Mouse (Mus musculus) CH12.LX (cell line): Measurements from ENCODE around the gene Mgat4b. TPM values are rescaled to one million over a fixed set of nuclear protein-coding genes. Genes with fewer than 3 reads are reported as not detected.
A peak's percentile ranks its signal among the peaks of the same experiment; 100 is the strongest.

Experiments used
- DNase-seq: peaks from one replicate; pipeline ENCODE4 v3.0.0-alpha.2; 2013; ENCODE audit errors: extremely low read depth
- H3K27ac ChIP-seq: 2 replicates; pipeline ENCODE4 v1.5.1; 2012; ENCODE audit warnings: low read depth, mild to moderate bottlenecking, control low read depth, moderate library complexity; ENCODE audit not compliant: insufficient read depth
- H3K27me3 ChIP-seq: replicated peaks from 2 replicates; pipeline ENCODE3; 2012; ENCODE audit warnings: inconsistent platforms
- H3K36me3 ChIP-seq, 2 experiments: replicated peaks in 1 of 2; 2 replicates each; pipeline versions ENCODE3 to v1.6.1; 2012; ENCODE audit warnings: inconsistent platforms in 1 of 2, low read length in 1 of 2, mild to moderate bottlenecking in 1 of 2, mixed read lengths in 1 of 2, moderate library complexity in 1 of 2; ENCODE audit not compliant: control insufficient read depth in 1 of 2, insufficient read depth in 1 of 2
- H3K4me1 ChIP-seq, 2 experiments: 2 replicates each; pipeline ENCODE4 v1.6.1; 2012; ENCODE audit warnings: inconsistent platforms in 1 of 2, moderate library complexity in 1 of 2; ENCODE audit not compliant: insufficient read depth in 2 of 2, control insufficient read depth in 1 of 2
- H3K4me2 ChIP-seq: 2 replicates; pipeline ENCODE4 v1.6.1; 2012; ENCODE audit warnings: low read depth, mild to moderate bottlenecking, control low read depth; ENCODE audit not compliant: poor library complexity, insufficient read depth, severe bottlenecking
- H3K4me3 ChIP-seq, 3 experiments: fragments of 150-350 bp in 1 of 3; sonication (generic) in 1 of 3; replicated peaks in 1 of 3; 2 replicates each; pipeline versions ENCODE3 to v1.5.1; 2011 to 2012; ENCODE audit warnings: low read depth in 2 of 3, low read length in 2 of 3, mild to moderate bottlenecking in 2 of 3, moderate library complexity in 2 of 3, control low read depth in 1 of 3, improper control_type of control experiment in 1 of 3, inconsistent platforms in 1 of 3, mixed read lengths in 1 of 3; ENCODE audit not compliant: poor library complexity in 1 of 3
- H3K79me2 ChIP-seq: replicated peaks from 2 replicates; pipeline ENCODE4 v1.6.1; 2012; ENCODE audit warnings: mild to moderate bottlenecking, moderate library complexity; ENCODE audit not compliant: control insufficient read depth, poor library complexity, insufficient read depth, severe bottlenecking; ENCODE audit errors: extremely low read depth
- H3K9ac ChIP-seq: 2 replicates; pipeline ENCODE4 v1.6.1; 2012; ENCODE audit warnings: low read depth, mild to moderate bottlenecking, control low read depth, moderate library complexity; ENCODE audit not compliant: insufficient read depth
- H3K9me3 ChIP-seq: replicated peaks from 2 replicates; pipeline ENCODE3; 2012; ENCODE audit warnings: low read length, inconsistent platforms, mixed read lengths
- CHD1 ChIP-seq: IDR thresholded peaks from 2 replicates; pipeline ENCODE4 v1.6.1; 2012; ENCODE audit warnings: low read depth, low read length, improper control_type of control experiment, inconsistent platforms
- CTCF ChIP-seq, 2 experiments: IDR thresholded peaks in 1 of 2; conservative IDR thresholded peaks in 1 of 2; 2 replicates each; pipeline ENCODE4 v1.5.1; 2011 to 2012; ENCODE audit warnings: low read depth in 2 of 2, low read length in 2 of 2, improper control_type of control experiment in 1 of 2, inconsistent platforms in 1 of 2, mild to moderate bottlenecking in 1 of 2, moderate library complexity in 1 of 2
- E2F4 ChIP-seq: IDR thresholded peaks from 2 replicates; pipeline ENCODE4 v1.6.1; 2011; ENCODE audit warnings: low read depth, low read length, improper control_type of control experiment; ENCODE audit not compliant: insufficient replicate concordance
- EP300 ChIP-seq: IDR thresholded peaks from 2 replicates; pipeline ENCODE4 v1.6.1; 2011; ENCODE audit warnings: low read length, improper control_type of control experiment
- ETS1 ChIP-seq: conservative IDR thresholded peaks from 2 replicates; pipeline ENCODE4 v1.6.1; 2012; ENCODE audit warnings: low read depth, mild to moderate bottlenecking, inconsistent platforms, low read length, improper control_type of control experiment, moderate library complexity
- GABPA ChIP-seq: IDR thresholded peaks from 2 replicates; pipeline ENCODE4 v1.6.1; 2012; ENCODE audit warnings: low read depth, low read length, improper control_type of control experiment, inconsistent platforms; ENCODE audit not compliant: insufficient replicate concordance
- HCFC1 ChIP-seq: IDR thresholded peaks from 2 replicates; pipeline ENCODE4 v1.6.1; 2012; ENCODE audit warnings: low read depth, mild to moderate bottlenecking, inconsistent platforms, low read length, improper control_type of control experiment
- IRF4 ChIP-seq: IDR thresholded peaks from 2 replicates; pipeline ENCODE4 v1.6.1; 2014; ENCODE audit warnings: low read depth, mild to moderate bottlenecking, inconsistent platforms, low read length, improper control_type of control experiment
- KAT2A ChIP-seq: IDR thresholded peaks from 2 replicates; pipeline ENCODE4 v1.6.1; 2012; ENCODE audit warnings: low read length, improper control_type of control experiment, inconsistent platforms; ENCODE audit not compliant: insufficient replicate concordance
- MAFK ChIP-seq: IDR thresholded peaks from 2 replicates; pipeline ENCODE4 v1.6.1; 2011; ENCODE audit warnings: low read length, improper control_type of control experiment; ENCODE audit not compliant: insufficient replicate concordance
- MAX ChIP-seq: IDR thresholded peaks from 2 replicates; pipeline ENCODE4 v1.6.1; 2011; ENCODE audit warnings: low read length, improper control_type of control experiment
- MAZ ChIP-seq: IDR thresholded peaks from 2 replicates; pipeline ENCODE4 v1.6.1; 2012; ENCODE audit warnings: low read depth, mild to moderate bottlenecking, inconsistent platforms, low read length, improper control_type of control experiment, moderate library complexity
- MEF2A ChIP-seq: IDR thresholded peaks from 2 replicates; pipeline ENCODE4 v1.6.1; 2014; ENCODE audit warnings: low read depth, mild to moderate bottlenecking, inconsistent platforms, low read length, improper control_type of control experiment, borderline replicate concordance
- MXI1 ChIP-seq: IDR thresholded peaks from 2 replicates; pipeline ENCODE4 v1.6.1; 2011; ENCODE audit warnings: mild to moderate bottlenecking, low read depth, low read length, improper control_type of control experiment
- MYC ChIP-seq: IDR thresholded peaks from 2 replicates; pipeline ENCODE4 v1.6.1; 2011; ENCODE audit warnings: low read depth, mild to moderate bottlenecking, improper control_type of control experiment, low read length
- NELFE ChIP-seq: IDR thresholded peaks from 2 replicates; pipeline ENCODE4 v1.6.1; 2011; ENCODE audit warnings: low read depth, low read length, improper control_type of control experiment
- NRF1 ChIP-seq: IDR thresholded peaks from 2 replicates; pipeline ENCODE4 v1.6.1; 2014; ENCODE audit warnings: low read depth, mild to moderate bottlenecking, inconsistent platforms, low read length, improper control_type of control experiment, moderate library complexity
- POLR2A ChIP-seq: IDR thresholded peaks from 2 replicates; pipeline ENCODE4 v1.6.1; 2011; ENCODE audit warnings: low read depth, mild to moderate bottlenecking, improper control_type of control experiment, low read length
- POLR2AphosphoS2 ChIP-seq: IDR thresholded peaks from 2 replicates; pipeline ENCODE4 v1.6.1; 2011; ENCODE audit warnings: low read depth, low read length, improper control_type of control experiment
- RCOR1 ChIP-seq: conservative IDR thresholded peaks from 2 replicates; pipeline ENCODE4 v1.6.1; 2012; ENCODE audit warnings: low read depth, mild to moderate bottlenecking, inconsistent platforms, low read length, improper control_type of control experiment
- SIN3A ChIP-seq: IDR thresholded peaks from 2 replicates; pipeline ENCODE4 v1.6.1; 2012; ENCODE audit warnings: low read length, improper control_type of control experiment, inconsistent platforms
- SMC3 ChIP-seq: IDR thresholded peaks from 2 replicates; pipeline ENCODE4 v1.6.1; 2011; ENCODE audit warnings: low read depth, low read length, improper control_type of control experiment
- TBP ChIP-seq: conservative IDR thresholded peaks from 2 replicates; pipeline ENCODE4 v1.6.1; 2011; ENCODE audit warnings: low read depth, low read length, improper control_type of control experiment
- TCF12 ChIP-seq: IDR thresholded peaks from 2 replicates; pipeline ENCODE4 v1.6.1; 2014; ENCODE audit warnings: low read depth, mild to moderate bottlenecking, inconsistent platforms, low read length, improper control_type of control experiment
- UBTF ChIP-seq: IDR thresholded peaks from 2 replicates; pipeline ENCODE4 v1.6.1; 2012; ENCODE audit warnings: low read depth, mild to moderate bottlenecking, inconsistent platforms, low read length, improper control_type of control experiment, moderate library complexity
- USF1 ChIP-seq: IDR thresholded peaks from 2 replicates; pipeline ENCODE4 v1.6.1; 2014; ENCODE audit warnings: low read depth, mild to moderate bottlenecking, inconsistent platforms, low read length, improper control_type of control experiment
- ZC3H11A ChIP-seq: IDR thresholded peaks from 2 replicates; pipeline ENCODE4 v1.6.1; 2012; ENCODE audit warnings: low read depth, mild to moderate bottlenecking, inconsistent platforms, low read length, improper control_type of control experiment
- ZKSCAN1 ChIP-seq: IDR thresholded peaks from 2 replicates; pipeline ENCODE4 v1.6.1; 2012; ENCODE audit warnings: low read depth, inconsistent platforms, low read length, improper control_type of control experiment, borderline replicate concordance
- dilution Hi-C: fragments of 300-500 bp; cut with MboI; formaldehyde crosslinking; loops from 2 replicates; pipeline ENCODE4 v1.14.3; 2020; ENCODE audit warnings: low sequenced_read_pairs; ENCODE audit not compliant: extremely low pct_unique_long_range_greater_than_20kb, extremely low pct_ligation_motif_present
- in situ Hi-C: fragments of 300-500 bp; cut with MboI; formaldehyde crosslinking; loops from 3 replicates; pipeline ENCODE4 v1.14.3; 2019; ENCODE audit warnings: low sequenced_read_pairs, low pct_ligation_motif_present, low pct_unique_long_range_greater_than_20kb, mixed read lengths
- polyA plus RNA-seq: library from polyadenylated mRNA; unstranded; fragments of >175 nt; gene quantifications from 2 replicates; pipeline ENCODE4 v1.2.1, GENCODE M21; 2012; ENCODE audit warnings: low read depth; ENCODE audit not compliant: insufficient read length
- total RNA-seq, 2 experiments: library from RNA; depleted of rRNA; stranded (reverse); fragments of 300-350 nt in 1 of 2; fragments of >200 nt in 1 of 2; gene quantifications; 2 replicates each; pipeline ENCODE4 v1.2.3; 2012 to 2014

The Mgat4b gene
- total and polyA plus RNA-seq, 3 experiments: 4.6 to 27.4 (median 16.2) TPM

DNA sequence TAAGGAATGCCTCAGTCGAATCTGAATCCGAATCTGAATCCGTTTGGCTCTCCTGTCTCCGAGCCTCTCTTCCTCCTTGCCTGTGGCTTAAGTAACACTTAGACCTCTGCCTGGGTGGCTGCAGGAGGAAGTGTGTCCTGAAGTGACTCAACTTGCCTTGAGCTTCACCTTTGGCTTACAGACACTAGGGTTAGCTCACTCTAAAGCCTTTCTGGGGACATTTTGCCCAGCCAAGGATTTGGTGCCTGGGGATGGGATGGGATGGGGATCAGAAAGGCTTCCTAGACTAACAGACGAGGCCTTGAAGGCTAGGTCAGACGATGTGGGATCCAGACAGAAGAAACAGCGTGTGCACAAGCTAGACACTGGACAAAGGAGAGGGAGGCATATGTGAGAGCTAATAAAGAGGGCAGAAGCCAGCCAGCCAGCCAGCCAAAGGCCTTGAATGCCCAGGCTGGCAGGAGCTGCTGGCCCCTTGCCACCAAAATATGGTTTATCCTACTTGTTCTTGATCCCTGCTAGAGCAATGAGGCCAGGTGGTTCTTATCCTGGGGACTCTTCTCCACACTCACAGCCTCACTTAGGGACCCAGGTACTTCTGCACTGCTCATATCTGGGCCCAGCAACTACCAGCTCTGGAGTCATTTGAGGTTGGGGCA, 18.7 kb downstream of the Mgat4b start:
- H3K27ac ChIP-seq: no peak overlapping the region
- no peak overlapping the region for H3K9ac ChIP-seq
- H3K4me2 ChIP-seq: no peak overlapping the region
- H3K9me3 ChIP-seq: no peaks in the 10 kb centered on the region
- in situ Hi-C loops: loop anchor here (5.0 to 10.0 kb wide), 3 partner anchors 67 to 245 kb away; no protein-coding TSS in a partner anchor
- TF ChIP-seq ZC3H11A (no peak), POLR2AphosphoS2 (no peak), GABPA (no peak), NRF1 (no peak)
- TF ChIP-seq, all 38 proteins: peak for 0
- no peak for DNase-seq
- Histone ChIP-seq H3K4me1 (peaks cover 23 to 57% of the 10 kb centered on the region in 2 experiments), H3K36me3 (peaks cover 34 to 57% of the 10 kb centered on the region in 2 experiments), H3K4me3 (no peak overlapping the region), H3K27me3 (no peaks in the 10 kb centered on the region), H3K79me2 (no peaks in the 10 kb centered on the region; the same call in 1 of the 2 replicates)
- dilution Hi-C loops: no loop called here

DNA sequence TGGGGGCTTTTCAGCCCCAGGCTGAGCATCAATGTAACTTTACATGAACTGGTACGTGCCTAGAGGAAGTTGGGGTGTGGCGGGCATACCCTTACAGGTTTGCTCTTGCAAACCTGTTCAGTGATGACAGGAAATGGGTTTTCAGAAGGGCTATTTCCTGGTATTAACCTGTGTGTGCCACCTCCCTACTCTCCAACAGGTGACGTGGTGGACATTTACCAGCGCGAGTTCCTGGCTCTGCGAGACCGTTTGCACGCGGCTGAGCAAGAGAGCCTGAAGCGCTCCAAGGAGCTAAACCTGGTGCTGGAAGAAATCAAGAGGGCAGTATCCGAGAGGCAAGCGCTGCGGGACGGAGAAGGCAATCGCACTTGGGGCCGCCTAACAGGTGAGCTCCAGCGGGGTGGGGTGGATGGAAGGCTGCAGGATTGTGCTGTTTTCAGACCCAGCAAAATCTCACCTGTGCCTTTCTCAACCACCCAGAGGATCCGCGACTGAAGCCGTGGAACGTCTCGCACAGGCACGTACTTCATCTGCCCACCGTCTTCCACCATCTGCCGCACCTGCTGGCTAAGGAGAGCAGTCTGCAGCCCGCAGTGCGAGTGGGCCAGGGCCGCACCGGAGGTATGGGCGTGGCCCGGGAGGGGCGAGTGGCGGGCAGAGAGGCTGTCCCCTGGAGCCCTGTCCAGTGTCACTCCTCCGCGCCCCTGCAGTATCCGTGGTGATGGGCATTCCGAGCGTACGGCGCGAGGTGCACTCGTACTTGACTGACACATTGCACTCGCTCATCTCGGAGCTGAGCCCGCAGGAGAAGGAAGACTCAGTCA, 20.0 kb downstream of the Mgat4b start:
- dilution Hi-C loops: no loop called here
- in situ Hi-C loops: no loop called here

DNA sequence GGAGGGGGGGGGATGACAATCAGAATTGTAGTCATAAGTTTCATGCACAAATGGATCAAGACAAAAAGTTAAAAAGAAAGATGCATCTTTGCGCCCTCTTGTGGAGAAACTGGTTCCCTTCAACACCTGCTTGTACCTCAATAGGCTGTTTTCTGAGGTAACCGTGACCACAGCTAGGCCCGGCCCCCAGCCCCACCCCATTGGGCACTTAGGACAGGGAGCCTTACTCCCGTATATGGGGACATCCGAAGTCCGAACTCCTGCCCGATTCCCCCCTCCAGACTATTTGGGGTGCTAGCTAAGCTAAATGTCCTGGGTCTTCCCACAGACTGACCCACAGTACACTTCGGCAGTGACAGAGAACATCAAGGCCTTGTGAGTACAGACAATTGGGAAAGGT, 20.7 kb downstream of the Mgat4b start:
- Histone ChIP-seq H3K36me3 (peaks cover 42 to 76% of the 10 kb centered on the region in 2 experiments), H3K4me3 (no peak overlapping the region), H3K4me1 (peaks cover 22 to 57% of the 10 kb centered on the region in 2 experiments), H3K9me3 (no peaks in the 10 kb centered on the region), H3K79me2 (no peaks in the 10 kb centered on the region; the same call in 1 of the 2 replicates), H3K4me2 (no peak overlapping the region), H3K27me3 (no peaks in the 10 kb centered on the region), H3K27ac (no peak overlapping the region), H3K9ac (no peak overlapping the region)
- DNase-seq: peak; percentile 83
- in situ Hi-C loops (no loop called here), dilution Hi-C loops (no loop called here)
- TF ChIP-seq MAX (0 out of 2 replicates have a peak, but pooled peaks have one; percentile 26), ZKSCAN1 (no peak), EP300 (no peak), TBP (no peak), POLR2AphosphoS2 (no peak), HCFC1 (0 out of 2 replicates have a peak, but pooled peaks have one; percentile 10), SMC3 (peak; percentile 90), CTCF (conservative IDR thresholded peaks at IDR 0.05 in 1 of 2, IDR thresholded peaks at IDR 0.05 in 1 of 2; ENCODE audit: low read depth in 2 of 2, low read length in 2 of 2) (peak; percentile 59 to 86; a peak in 3 of 4 replicates), POLR2A (no peak), MAFK (no peak), MEF2A (0 out of 2 replicates have a peak, but pooled peaks have one; percentile 17), ETS1 (no peak), UBTF (no peak), USF1 (no peak)

More for the DNA sequence above, 20.0 kb downstream of the Mgat4b start:
- DNase-seq: no peak
- no peaks in the 10 kb centered on the region for H3K27me3 ChIP-seq
- peaks cover 42 to 70% of the 10 kb centered on the region in 2 experiments for H3K36me3 ChIP-seq
- H3K9me3 ChIP-seq: no peaks in the 10 kb centered on the region
- no peak overlapping the region for H3K27ac ChIP-seq
- no peak overlapping the region for H3K9ac ChIP-seq
- H3K4me3 ChIP-seq: no peak overlapping the region
- H3K4me1 ChIP-seq: peaks cover 23 to 57% of the 10 kb centered on the region in 2 experiments
- TF ChIP-seq TCF12: no peak
- TF ChIP-seq POLR2A: no peak
- no peak for TF ChIP-seq IRF4
- no peak for TF ChIP-seq CHD1
- TF ChIP-seq MAFK: no peak
- no peak for TF ChIP-seq SIN3A
- no peak for TF ChIP-seq KAT2A
- TF ChIP-seq MAZ: no peak
- no peak for TF ChIP-seq MYC
- TF ChIP-seq ZKSCAN1: no peak
- no peak for TF ChIP-seq RCOR1
- TF ChIP-seq MXI1: no peak
- no peak for TF ChIP-seq E2F4
- no peak for TF ChIP-seq NELFE
- no peak overlapping the region for H3K4me2 ChIP-seq
- no peaks in the 10 kb centered on the region; the same call in 1 of the 2 replicates for H3K79me2 ChIP-seq
